Mouse (Mus musculus) megakaryocyte progenitor cell, adult 5-6 weeks (primary cell): ENCODE data around the gene Cyp26b1. TPM values are rescaled to one million over a fixed set of nuclear protein-coding genes. Genes with fewer than 3 reads are reported as not detected.

Source experiments
- ATAC-seq: replicated peaks from 2 replicates; pipeline ENCODE4 v1.8.0; 2016; ENCODE audit warnings: mild to moderate bottlenecking, moderate TSS enrichment, inconsistent platforms; ENCODE audit not compliant: poor library complexity
- total RNA-seq, 2 experiments: library from RNA; stranded (forward) in 1 of 2; stranded (reverse) in 1 of 2; fragments of 157-497, 149-512 nt in 1 of 2; fragments of 200-1000 nt in 1 of 2; gene quantifications; 2 replicates each; pipeline versions ENCODE4 v1.2.3 to v1.2.4; 2015 to 2017

Cyp26b1 gene
- total RNA-seq, 2 experiments from 2014 or later, result not detected

GRCm38 (mm10) chr6:84567696-84568095 is 26.0 kb downstream of the Cyp26b1 start:
- ATAC-seq, result no peak

- ATAC-seq, result no peak
Measured at GRCm38 (mm10) chr6:84566825-84567224, 26.9 kb downstream of the Cyp26b1 start.

GRCm38 (mm10) chr6:84565245-84565644 is 28.5 kb downstream of the Cyp26b1 start:
- no peak for ATAC-seq

GRCm38 (mm10) chr6:84562948-84563347 is 30.8 kb downstream of the Cyp26b1 start:
- no peak for ATAC-seq

GRCm38 (mm10) chr6:84561171-84561570 is 32.5 kb downstream of the Cyp26b1 start:
- no peak for ATAC-seq

GRCm38 (mm10) chr6:84549852-84550437 is 43.8 kb downstream of the Cyp26b1 start:
- peak; percentile 63 for ATAC-seq

GRCm38 (mm10) chr6:84545428-84545827 is 48.3 kb downstream of the Cyp26b1 start:
- ATAC-seq, result peak; percentile 79

- ATAC-seq, result no peak
Measured at GRCm38 (mm10) chr6:84544359-84544758, 49.3 kb downstream of the Cyp26b1 start.

- no peak for ATAC-seq
Measured at GRCm38 (mm10) chr6:84543516-84543915, 50.2 kb downstream of the Cyp26b1 start.

- peak; percentile 76 for ATAC-seq
Measured at GRCm38 (mm10) chr6:84539924-84540323, 53.8 kb downstream of the Cyp26b1 start.

- no peak for ATAC-seq
Measured at GRCm38 (mm10) chr6:84538681-84539080, 55.0 kb downstream of the Cyp26b1 start.

GRCm38 (mm10) chr6:84537611-84538197 is 56.0 kb downstream of the Cyp26b1 start:
- ATAC-seq, result no peak

- no peak for ATAC-seq
Measured at GRCm38 (mm10) chr6:84534944-84535343, 58.8 kb downstream of the Cyp26b1 start.

GRCm38 (mm10) chr6:84529912-84530311 is 63.8 kb downstream of the Cyp26b1 start:
- peak; percentile 50 for ATAC-seq

- peak; percentile 71 for ATAC-seq
Measured at GRCm38 (mm10) chr6:84524901-84525601, 68.7 kb downstream of the Cyp26b1 start.
